Mouse (Mus musculus) hindbrain, postnatal 0 days (tissue): ENCODE data around the gene Gpx7. TPM values are rescaled to one million over a fixed set of nuclear protein-coding genes. Genes with fewer than 3 reads are reported as not detected.

ENCODE experiments used
- ATAC-seq: fragments of 200-750 bp; cut with Nextera tagmentation; 2 replicates; pipeline ENCODE4 v1.8.0; 2017; ENCODE audit warnings: mild to moderate bottlenecking, moderate TSS enrichment, moderate library complexity
- DNase-seq: peaks from one replicate; pipeline ENCODE4 v3.0.0-alpha.2; 2015; ENCODE audit warnings: low spot score
- H3K27ac ChIP-seq: fragments of 300-500 bp; sonication (generic); 2 replicates; pipeline ENCODE4 v1.5.1; 2014; ENCODE audit warnings: mild to moderate bottlenecking
- H3K27me3 ChIP-seq: fragments of 300-500 bp; sonication (generic); 2 replicates; pipeline ENCODE4 v1.6.1; 2014; ENCODE audit warnings: low read length, mixed read lengths; ENCODE audit not compliant: insufficient read depth
- H3K36me3 ChIP-seq: fragments of 300-500 bp; sonication (generic); 2 replicates; pipeline ENCODE4 v1.6.1; 2014; ENCODE audit warnings: low read length, mixed read lengths; ENCODE audit not compliant: insufficient read depth
- H3K4me1 ChIP-seq: fragments of 300-500 bp; sonication (generic); 2 replicates; pipeline ENCODE4 v1.6.1; 2014; ENCODE audit warnings: antibody characterized with exemption, low read length, mixed read lengths; ENCODE audit not compliant: insufficient read depth
- H3K4me2 ChIP-seq: fragments of 300-500 bp; sonication (generic); 2 replicates; pipeline ENCODE4 v1.6.1; 2014; ENCODE audit warnings: low read depth, mild to moderate bottlenecking, low read length, moderate library complexity, mixed read lengths
- H3K4me3 ChIP-seq: fragments of 300-500 bp; sonication (generic); 2 replicates; pipeline ENCODE4 v1.5.1; 2014; ENCODE audit warnings: low read length
- H3K9ac ChIP-seq: fragments of 300-500 bp; sonication (generic); replicated peaks from 2 replicates; pipeline ENCODE4 v1.6.1; 2014; ENCODE audit warnings: mild to moderate bottlenecking, low read length, moderate library complexity, mixed read lengths
- H3K9me3 ChIP-seq: fragments of 300-500 bp; sonication (generic); 2 replicates; pipeline ENCODE4 v1.6.1; 2016; ENCODE audit warnings: low read length, mixed read lengths
- CTCF ChIP-seq: IDR thresholded peaks from 2 replicates; pipeline ENCODE4 v1.5.1; 2016; ENCODE audit warnings: antibody characterized with exemption, control low read depth, low read depth
- WGBS: fragments of 180-500 bp; shearing (Covaris S2); extraction: QIAGEN DNeasy Blood & Tissue Kit; methylation state at CpG from one replicate; pipeline ENCODE4 v1.1.7; 2014; 5-methylcytosine and 5-hydroxymethylcytosine counted together
- polyA plus RNA-seq: library from polyadenylated mRNA; unstranded; fragments of >200 nt; fragmentation: Nextera tagmentation; extraction: Ambion mirVana; gene quantifications from 2 replicates; pipeline ENCODE4 v1.2.1, GENCODE M21; 2015
- total RNA-seq: library from RNA; depleted of rRNA; stranded (reverse); fragments of >200 nt; gene quantifications from 2 replicates; pipeline ENCODE4 v1.2.3, GENCODE M21; 2014

Gpx7 gene
- total and polyA plus RNA-seq, 2 experiments from 2014 or later, result 36.5 to 38.6 TPM

DNA sequence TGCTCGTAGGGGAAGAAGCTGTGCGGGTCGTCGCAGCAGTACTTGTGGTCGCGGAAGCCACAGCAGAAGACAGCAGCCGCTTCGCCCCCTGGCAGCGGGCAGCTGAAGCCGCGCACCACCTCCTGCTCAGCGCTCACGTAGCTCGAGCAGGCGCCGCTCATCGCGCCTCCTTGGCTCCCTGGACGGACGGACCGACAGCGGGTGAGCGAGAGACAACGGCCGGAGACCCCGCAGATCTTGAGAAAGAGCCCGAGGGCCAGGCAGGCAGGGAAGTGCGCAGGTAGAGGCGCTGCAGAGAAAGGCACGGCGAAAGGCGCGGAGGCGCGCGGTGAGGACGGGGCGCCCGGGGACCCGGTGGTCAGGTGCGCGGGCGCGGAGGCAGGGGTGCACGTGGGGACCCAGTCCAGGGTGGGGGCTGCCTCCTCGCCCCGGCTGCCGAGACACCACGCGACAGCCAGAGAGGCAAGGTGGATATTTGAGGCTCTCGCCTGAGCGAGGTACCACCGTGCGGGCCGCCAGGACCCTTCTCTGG, 23.5 kb downstream of the Gpx7 start, which contains the start of gene Shisal2a:
Gene Shisal2a, minus strand, starts transcription at position 167 of the 532 bp plus-strand sequence.
- peak; percentile 40 for TF ChIP-seq CTCF
- no peaks in the 10 kb centered on the region for H3K36me3 ChIP-seq
- H3K9me3 ChIP-seq, result no peaks in the 10 kb centered on the region
- ATAC-seq, result peak; percentile 74
- H3K4me1 ChIP-seq, result peaks cover 6% of the 10 kb centered on the region; the same call in 1 of the 2 replicates
- H3K27me3 ChIP-seq, result no peaks in the 10 kb centered on the region
- peak within 1 kb of the TSS; percentile 40 for H3K4me3 ChIP-seq
- H3K27ac ChIP-seq, result no peak within 1 kb of the TSS
- peak within 1 kb of the TSS; percentile 47 for H3K9ac ChIP-seq
- peak; percentile 48 for DNase-seq
- 2% methylated on average over 55 of the region's 55 CpGs for WGBS
- peak within 1 kb of the TSS; percentile 63 for H3K4me2 ChIP-seq

- Histone ChIP-seq H3K27me3 (no peaks in the 10 kb centered on the region), H3K36me3 (no peaks in the 10 kb centered on the region), H3K4me1 (peaks cover 6% of the 10 kb centered on the region; the same call in 1 of the 2 replicates), H3K9ac (no peak overlapping the region), H3K27ac (no peak overlapping the region), H3K4me2 (no peak overlapping the region), H3K9me3 (no peaks in the 10 kb centered on the region), H3K4me3 (no peak overlapping the region)
- 12% methylated on average over 1 of the region's 1 CpGs for WGBS
- ATAC-seq (no peak), DNase-seq (no peak)
- TF ChIP-seq CTCF, result no peak
Measured at GRCm38 (mm10) chr4:108380146-108380545, 26.6 kb downstream of the Gpx7 start.

- H3K4me3 ChIP-seq, result no peak overlapping the region
- 73% methylated on average over 3 of the region's 3 CpGs for WGBS
- H3K36me3 ChIP-seq, result no peaks in the 10 kb centered on the region
- no peaks in the 10 kb centered on the region for H3K9me3 ChIP-seq
- H3K4me1 ChIP-seq, result peaks cover 6% of the 10 kb centered on the region; the same call in 1 of the 2 replicates
- DNase-seq, result peak; percentile 39
- no peak overlapping the region for H3K9ac ChIP-seq
- TF ChIP-seq CTCF, result no peak
- H3K27ac ChIP-seq, result no peak overlapping the region
- no peak for ATAC-seq
- H3K4me2 ChIP-seq, result no peak overlapping the region
- H3K27me3 ChIP-seq, result no peaks in the 10 kb centered on the region
Measured at GRCm38 (mm10) chr4:108379476-108379875, 27.3 kb downstream of the Gpx7 start.

DNA sequence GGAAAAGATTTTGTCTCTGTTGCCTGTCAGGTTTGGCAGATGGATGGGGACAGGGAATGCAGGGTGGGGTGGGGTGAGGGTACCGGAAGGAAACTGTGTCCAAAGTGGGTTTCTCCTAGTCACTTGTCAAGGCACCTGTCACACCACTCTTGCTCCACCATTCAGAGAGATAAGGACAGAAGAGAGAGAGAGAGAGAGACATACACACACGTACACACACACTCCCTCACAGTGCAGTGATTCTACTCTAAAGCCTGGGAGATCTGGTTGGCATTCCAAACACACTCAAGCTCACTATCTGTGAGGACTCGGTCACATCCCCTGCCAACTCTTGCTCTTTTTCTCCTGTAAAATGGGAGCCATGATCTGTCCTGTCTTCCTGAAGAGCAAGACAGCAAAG, 34.6 kb downstream of the Gpx7 start:
- H3K4me3 ChIP-seq, result no peak overlapping the region
- TF ChIP-seq CTCF, result no peak

DNA sequence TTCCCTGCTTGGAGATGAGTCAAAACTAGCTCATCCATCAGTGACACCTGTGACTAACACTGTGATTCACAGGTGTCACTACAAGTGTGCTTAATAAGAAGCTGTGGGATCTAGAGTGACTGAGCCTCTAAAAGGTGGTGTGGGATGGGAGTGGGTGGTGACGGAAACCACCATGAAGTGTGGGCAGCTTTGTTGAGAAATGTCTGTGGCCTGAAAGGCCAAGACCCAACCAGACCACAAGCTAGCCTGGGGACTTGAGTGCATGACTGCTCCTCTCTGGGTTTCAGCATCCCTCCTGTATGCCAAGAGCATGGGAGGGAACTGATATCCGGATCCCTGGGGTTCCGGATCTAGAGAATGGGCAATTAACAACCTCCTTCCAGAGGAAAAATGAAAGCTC, 35.3 kb downstream of the Gpx7 start:
- Histone ChIP-seq H3K4me2 (no peak overlapping the region), H3K27me3 (no peaks in the 10 kb centered on the region), H3K4me3 (no peak overlapping the region), H3K27ac (no peak overlapping the region), H3K4me1 (no peaks in the 10 kb centered on the region), H3K9ac (no peak overlapping the region), H3K36me3 (no peaks in the 10 kb centered on the region), H3K9me3 (no peaks in the 10 kb centered on the region)
- no peak for DNase-seq
- 88% methylated on average over 3 of the region's 3 CpGs for WGBS
- TF ChIP-seq CTCF, result no peak
- no peak for ATAC-seq

More for the DNA sequence above, 34.6 kb downstream of the Gpx7 start:
- no peak overlapping the region for H3K27ac ChIP-seq
- no peak for ATAC-seq
- no peak overlapping the region for H3K4me2 ChIP-seq
- no peak for DNase-seq
- H3K9me3 ChIP-seq, result no peaks in the 10 kb centered on the region
- no peaks in the 10 kb centered on the region for H3K36me3 ChIP-seq
- 75% methylated on average over 3 of the region's 3 CpGs for WGBS
- no peaks in the 10 kb centered on the region for H3K4me1 ChIP-seq
- H3K9ac ChIP-seq, result no peak overlapping the region
- H3K27me3 ChIP-seq, result no peaks in the 10 kb centered on the region

DNA sequence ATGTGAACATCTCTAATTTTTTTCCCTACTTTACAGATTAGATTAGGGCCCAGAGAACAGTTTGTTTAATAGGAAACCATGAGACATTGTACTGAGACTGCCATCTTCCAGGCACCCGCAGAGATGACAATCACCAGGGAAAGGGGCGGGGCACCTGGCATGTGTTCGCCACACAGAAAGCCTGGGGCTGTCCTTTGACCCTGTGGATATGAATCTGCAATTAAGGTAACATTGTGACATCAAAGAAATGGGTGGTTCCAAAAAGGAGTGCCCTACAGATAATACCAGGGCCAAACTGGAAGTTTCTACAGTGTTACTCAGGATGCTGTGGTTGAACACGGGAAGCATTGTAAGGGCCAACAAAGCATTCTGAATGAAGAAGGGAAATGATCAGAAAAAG, 36.4 kb downstream of the Gpx7 start:
- DNase-seq (no peak), ATAC-seq (no peak)
- TF ChIP-seq CTCF, result no peak
- Histone ChIP-seq H3K36me3 (no peaks in the 10 kb centered on the region), H3K4me2 (no peak overlapping the region), H3K4me1 (no peaks in the 10 kb centered on the region), H3K9ac (no peak overlapping the region), H3K4me3 (no peak overlapping the region), H3K9me3 (no peaks in the 10 kb centered on the region), H3K27ac (no peak overlapping the region), H3K27me3 (no peaks in the 10 kb centered on the region)
- WGBS, result 62% methylated on average over 4 of the region's 4 CpGs

DNA sequence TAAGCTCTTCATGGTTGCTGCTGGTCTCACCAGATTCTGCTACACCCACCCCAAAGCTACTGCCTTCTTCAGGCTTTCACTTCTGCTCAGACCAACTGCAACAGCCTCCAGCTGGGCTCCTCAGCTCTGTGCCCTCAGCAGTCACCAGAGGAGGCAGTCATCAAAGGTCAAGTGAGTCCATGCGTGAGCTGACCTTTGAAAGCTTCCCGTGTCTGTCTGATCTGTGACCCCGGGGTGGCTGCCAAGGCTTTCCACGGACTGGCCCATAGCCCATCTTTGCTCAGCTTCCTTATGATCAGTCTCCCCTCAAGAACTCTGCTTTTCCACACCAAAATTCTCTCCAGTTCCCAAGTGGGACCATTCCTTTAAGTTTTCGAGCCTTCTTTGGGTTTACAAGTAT, 37.5 kb downstream of the Gpx7 start:
- H3K4me3 ChIP-seq, result no peak overlapping the region
- no peak for DNase-seq
- no peak overlapping the region for H3K4me2 ChIP-seq
- no peak overlapping the region for H3K9ac ChIP-seq
- no peaks in the 10 kb centered on the region for H3K4me1 ChIP-seq
- no peaks in the 10 kb centered on the region for H3K27me3 ChIP-seq
- H3K9me3 ChIP-seq, result no peaks in the 10 kb centered on the region
- WGBS, result 28% methylated on average over 5 of the region's 5 CpGs
- no peak overlapping the region for H3K27ac ChIP-seq
- H3K36me3 ChIP-seq, result no peaks in the 10 kb centered on the region
- no peak for ATAC-seq
- no peak for TF ChIP-seq CTCF
